ENCODE assay signal across 9 mouse cellular contexts in the genomic region with DNA sequence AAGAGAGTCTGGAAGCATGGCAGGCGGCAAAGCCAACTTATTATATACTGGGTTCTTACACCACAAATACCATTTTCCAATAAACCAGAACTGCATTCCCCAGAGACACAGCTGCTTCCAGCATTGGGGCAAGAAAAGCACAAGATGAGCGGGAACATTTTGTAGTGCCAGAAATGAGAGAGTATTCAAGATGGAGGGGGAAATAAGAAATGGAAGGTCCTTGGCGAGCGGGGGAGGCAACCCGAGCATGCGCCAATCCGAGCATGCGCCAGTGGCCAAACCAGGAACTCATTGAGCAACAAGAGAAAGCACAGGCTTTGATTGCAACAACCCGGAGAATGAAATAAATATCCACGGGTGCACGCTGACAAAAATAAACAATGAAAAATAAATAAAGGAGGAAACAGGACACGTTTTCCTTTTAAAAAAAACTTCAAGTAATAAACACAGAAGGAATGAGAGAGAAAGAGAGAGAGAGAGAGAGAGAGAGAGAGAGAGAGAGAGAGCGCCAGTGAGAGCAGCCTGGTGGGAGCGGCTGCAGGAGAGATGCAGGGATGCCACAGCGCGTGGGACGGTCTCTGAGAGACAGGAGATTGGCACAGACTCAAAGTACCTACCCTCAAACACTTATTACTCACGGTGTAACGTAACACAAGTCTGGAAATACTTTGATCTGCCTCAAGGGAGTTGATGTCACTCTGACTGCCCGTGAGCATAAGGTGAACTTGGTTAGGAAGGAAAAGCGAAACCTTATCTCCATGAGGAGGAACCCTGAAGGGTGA. TPM values are rescaled to one million over a fixed set of nuclear protein-coding genes. Genes with fewer than 3 reads are reported as not detected.
DNase-seq lines count a peak whose midpoint lies in the region; ATAC-seq lines count a peak whose summit lies in the region.
"Had no signal": no experiment of that assay in that cellular context is flagged by ENCODE, and none has a peak within 500 bp of the region (broad histone marks: within the 10 kb centered on the region; RNA-seq: fewer than 3 reads in every experiment).

No protein-coding gene starts in this region.

- no peak overlapping the region for H3K4me3 ChIP-seq in lung, embryonic 16.5 days (ENCODE audit: low read length)
- H3K4me3 ChIP-seq in forebrain, embryonic 10.5 days: no peak overlapping the region
- H3K4me3 ChIP-seq: erythroblast, embryonic 14.5 days had no signal

- 49% methylated on average over 21 of the region's 21 CpGs for whole genome bisulfite sequencing in lung, embryonic 16.5 days
- 89% methylated on average over 21 of the region's 21 CpGs for WGBS in forebrain, embryonic 10.5 days

- H3K9ac ChIP-seq in lung, embryonic 16.5 days (ENCODE audit: low read length): no peak overlapping the region

- H3K9me3 ChIP-seq in lung, embryonic 16.5 days (ENCODE audit: control insufficient read depth, low read length): no peaks in the 10 kb centered on the region
- no peaks in the 10 kb centered on the region for H3K9me3 ChIP-seq in forebrain, embryonic 10.5 days

- H3K27me3 ChIP-seq in lung, embryonic 16.5 days (ENCODE audit: control insufficient read depth, insufficient read depth, low read depth, low read length): no peaks in the 10 kb centered on the region
- no peaks in the 10 kb centered on the region for H3K27me3 ChIP-seq in forebrain, embryonic 10.5 days (ENCODE audit: poor library complexity, severe bottlenecking)

- peaks cover 13% of the 10 kb centered on the region for H3K4me1 ChIP-seq in lung, embryonic 16.5 days (replicated peaks; ENCODE audit: control insufficient read depth, insufficient read depth, low read length)
- peaks cover 15% of the 10 kb centered on the region for H3K4me1 ChIP-seq in forebrain, embryonic 10.5 days

- H3K4me2 ChIP-seq in lung, embryonic 16.5 days (ENCODE audit: low read depth, low read length): peak overlapping the region; percentile 26; the same call in 1 of the 2 replicates

- DNase-seq in adrenal gland, postnatal 14 days: peak; percentile 61
- no peak for DNase-seq in adrenal gland, adult 8-10 months
- DNase-seq in adrenal gland, postnatal 25 days: peak; percentile 17
- peak; percentile 53 for DNase-seq in kidney, postnatal 10 days
- DNase-seq in forebrain, embryonic 10.5 days (ENCODE audit: extremely low spot score, low spot score): no peak
- DNase-seq in retina, embryonic 14.5 days (ENCODE audit: low spot score): no peak

- ATAC-seq in lung, embryonic 16.5 days (ENCODE audit: low read depth): peak; percentile 59
- no peak for ATAC-seq in CD4-positive, CD25-positive, alpha-beta regulatory T cell, adult 4 months

- H3K36me3 ChIP-seq in lung, embryonic 16.5 days (ENCODE audit: control insufficient read depth, insufficient read depth, low read length): no peaks in the 10 kb centered on the region
- no peaks in the 10 kb centered on the region for H3K36me3 ChIP-seq in forebrain, embryonic 10.5 days (replicated peaks)

- peak overlapping the region; percentile 9; the same call in 1 of the 2 replicates for H3K27ac ChIP-seq in lung, embryonic 16.5 days (ENCODE audit: low read length)
- H3K27ac ChIP-seq in forebrain, embryonic 10.5 days: no peak overlapping the region

RNA-seq across cellular contexts. Expression of a gene that starts 34.2 kb away (rescaled TPM):
- total RNA-seq in adrenal gland, postnatal 14 days (2021): 14.6 and 21.0 TPM in 2 replicates
- 10 to 100 TPM; 11.2 to 20.9 (median 14.8) TPM for total RNA-seq in adrenal gland, adult 8-10 months (2022)
- 12.2 and 16.1 TPM in 2 replicates for total RNA-seq in adrenal gland, postnatal 25 days (2021)
- polyA plus RNA-seq in lung, embryonic 16.5 days (2015; fragmentation: Nextera tagmentation; extraction: Ambion mirVana): 109 and 117 TPM in 2 replicates
- 50.4 and 53.9 TPM in 2 replicates for polyA plus RNA-seq in forebrain, embryonic 10.5 days (2016; fragmentation: Nextera tagmentation; extraction: Ambion mirVana)
- polyA plus RNA-seq in CD4-positive, CD25-positive, alpha-beta regulatory T cell, adult 4 months (2017; shearing (Covaris generic)): not detected

Comparison
In these comparisons a context has a peak if more than half of its experiments do, and no peak if none do; other contexts are left out.
1. DNase-seq: peak in adrenal gland, postnatal 14 days (single experiment), adrenal gland, postnatal 25 days (single experiment) and kidney, postnatal 10 days (single experiment); none in adrenal gland, adult 8-10 months (single experiment), forebrain, embryonic 10.5 days (single experiment) and retina, embryonic 14.5 days (single experiment).